Mouse (Mus musculus) heart, adult 18-20 months (tissue): ENCODE measurements around the gene Thtpa. TPM values are rescaled to one million over a fixed set of nuclear protein-coding genes. Genes with fewer than 3 reads are reported as not detected.

Experiments used
- DNase-seq, 2 experiments: peaks; one replicate each; pipeline ENCODE4 v3.0.0; 2021 to 2022; ENCODE audit warnings: mixed read lengths in 1 of 2
- total RNA-seq, 2 experiments: library from RNA; stranded (reverse); gene quantifications; 2 replicates each; pipeline ENCODE4 v1.2.3; 2021

Gene Thtpa
- total RNA-seq, 2 experiments from 2014 or later, result 11.3 to 12.9 TPM

GRCm38 (mm10) chr14:55105836-55106809 is 11.5 kb downstream of the Thtpa start, which contains the start of gene Ap1g2:
Gene Ap1g2 (minus strand): TSS chr14:55106593.
- peak; percentile 91 to 92 for DNase-seq

- no peak for DNase-seq
Observed at GRCm38 (mm10) chr14:55106990-55107389, 12.4 kb downstream of the Thtpa start.

GRCm38 (mm10) chr14:55108202-55108870 is 13.8 kb downstream of the Thtpa start:
- no peak for DNase-seq

GRCm38 (mm10) chr14:55109048-55109873 is 14.7 kb downstream of the Thtpa start:
- DNase-seq, result no peak

- no peak for DNase-seq
Observed at GRCm38 (mm10) chr14:55110076-55110475, 15.5 kb downstream of the Thtpa start.

GRCm38 (mm10) chr14:55111720-55112119 is 17.1 kb downstream of the Thtpa start:
- DNase-seq, result no peak

- DNase-seq, result no peak
Observed at GRCm38 (mm10) chr14:55113351-55113974, 18.9 kb downstream of the Thtpa start.

GRCm38 (mm10) chr14:55113975-55114645 is 19.5 kb downstream of the Thtpa start:
- no peak for DNase-seq

GRCm38 (mm10) chr14:55114759-55115701 is 20.4 kb downstream of the Thtpa start:
- DNase-seq, result peak; percentile 41 to 53

- DNase-seq, result no peak
Observed at GRCm38 (mm10) chr14:55115846-55116245, 21.3 kb downstream of the Thtpa start.

GRCm38 (mm10) chr14:55116425-55117200 is 22.0 kb downstream of the Thtpa start, which contains the start of gene Jph4:
Gene Jph4 (minus strand): TSS chr14:55116935.
- DNase-seq, result no peak

GRCm38 (mm10) chr14:55118852-55119251 is 24.3 kb downstream of the Thtpa start:
- no peak for DNase-seq

- DNase-seq, result no peak
Observed at GRCm38 (mm10) chr14:55119421-55120134, 25.0 kb downstream of the Thtpa start.

- DNase-seq, result peak; percentile 84
Observed at GRCm38 (mm10) chr14:55121947-55122346, 27.4 kb downstream of the Thtpa start.

GRCm38 (mm10) chr14:55122359-55122758 is 27.8 kb downstream of the Thtpa start:
- no peak for DNase-seq

GRCm38 (mm10) chr14:55125711-55126110 is 31.1 kb downstream of the Thtpa start:
- DNase-seq, result no peak

- no peak for DNase-seq
Observed at GRCm38 (mm10) chr14:55126521-55126920, 31.9 kb downstream of the Thtpa start.

- no peak for DNase-seq
Observed at GRCm38 (mm10) chr14:55135676-55136075, 41.1 kb downstream of the Thtpa start.
